Mouse (Mus musculus) C2C12 (cell line): ENCODE results near the gene Iah1.

ENCODE experiments used
- CTCF ChIP-seq: IDR thresholded peaks from one replicate; pipeline ENCODE4 v1.5.1; 2011; ENCODE audit not compliant: control insufficient read depth, insufficient read depth, insufficient read length
- MAX ChIP-seq: IDR thresholded peaks from one replicate; pipeline ENCODE4 v1.6.1; 2011; ENCODE audit warnings: mild to moderate bottlenecking, control low read depth
- MYOG ChIP-seq: IDR thresholded peaks from one replicate; pipeline ENCODE4 v1.6.1; 2011; ENCODE audit not compliant: control insufficient read depth, insufficient read length; ENCODE audit errors: extremely low read depth
- USF1 ChIP-seq: IDR thresholded peaks from one replicate; pipeline ENCODE4 v1.6.1; 2011; ENCODE audit warnings: low read depth, mild to moderate bottlenecking, control low read depth, moderate library complexity

GRCm38 (mm10) chr12:21333021-21333420, 16.8 kb downstream of the Iah1 start:
- TF ChIP-seq CTCF (no peak), MAX (no peak), USF1 (no peak), MYOG (no peak)
